Mouse (Mus musculus) embryo, embryonic 11 days (tissue): ENCODE data around the gene Tex14.

ENCODE experiments used
- DNase-seq: peaks from one replicate; pipeline ENCODE4 v3.0.0-alpha.2; 2015

The Tex14 gene

DNA sequence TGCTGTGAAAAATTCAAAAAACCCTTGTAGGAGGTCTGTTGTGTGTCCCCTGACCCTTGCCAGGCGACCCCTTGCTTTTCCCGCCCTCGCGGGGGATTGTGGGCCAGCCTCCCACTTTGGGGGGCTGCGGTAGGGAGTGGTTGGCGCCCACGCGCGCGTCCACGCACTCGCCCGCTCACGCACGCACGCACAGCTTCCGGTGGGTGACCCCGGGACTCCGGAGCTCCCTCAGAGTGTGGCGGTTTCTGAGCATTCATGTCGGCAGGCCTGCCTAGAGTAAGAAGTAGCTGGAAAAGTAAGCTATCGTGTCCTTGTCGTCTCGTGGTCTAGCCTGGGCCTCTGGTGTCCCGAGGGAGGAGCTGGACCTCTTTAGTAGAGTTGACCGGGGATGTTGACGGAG is at the start of gene Tex14, which contains the start of gene Rad51c:
Tex14 (plus strand) TSS at position 190 of the 400 bp plus-strand sequence.
Rad51c (minus strand) TSS at position 79 of the 400 bp plus-strand sequence.
- no peak for DNase-seq

DNA sequence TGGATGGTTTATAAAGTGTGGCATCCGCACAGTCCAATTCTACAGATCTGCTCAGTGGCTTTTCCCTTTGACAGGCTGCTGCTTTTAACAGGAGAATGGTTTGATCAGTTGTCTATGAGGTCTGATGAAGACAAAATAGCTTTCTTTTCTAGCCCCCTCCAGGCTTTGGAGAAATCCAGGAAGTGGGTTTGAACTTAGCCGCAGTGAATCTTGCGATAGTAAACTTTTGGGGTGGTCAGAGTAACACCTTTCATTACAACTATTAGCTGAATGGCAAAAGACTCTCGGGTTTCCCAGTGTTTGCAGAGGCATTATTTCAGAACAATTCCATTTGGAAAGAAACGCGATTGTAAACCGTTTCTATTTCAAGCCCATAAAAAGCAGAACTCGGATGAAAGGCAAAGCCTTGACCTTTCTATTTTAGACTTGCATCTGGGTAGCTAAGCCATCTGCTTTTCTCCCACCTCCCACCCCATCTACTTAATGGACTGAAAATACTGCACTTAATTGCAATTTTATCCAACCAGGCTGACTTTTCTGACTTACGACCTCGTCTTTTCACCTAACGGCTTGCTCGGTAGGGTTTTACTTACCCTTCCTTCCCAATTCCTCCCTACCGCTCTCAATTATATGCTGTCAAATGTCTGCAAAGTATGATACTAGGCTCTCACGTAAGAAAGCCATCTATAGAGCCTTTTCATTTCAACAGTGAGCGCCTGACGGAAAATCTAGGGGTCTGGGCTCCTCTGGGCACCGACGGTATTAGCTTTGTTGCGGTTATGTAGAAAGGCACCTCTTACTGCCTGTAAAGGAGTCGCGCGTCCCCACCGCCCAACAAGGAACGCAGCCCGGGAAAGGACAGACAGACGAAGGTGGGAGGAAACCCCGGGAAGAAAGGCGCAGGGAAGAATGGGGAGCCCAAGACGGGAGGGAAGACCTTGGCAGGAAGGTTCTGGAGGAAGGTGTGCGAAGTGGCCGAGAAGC is 47.3 kb upstream of the Tex14 start:
- DNase-seq, result peak; percentile 45

DNA sequence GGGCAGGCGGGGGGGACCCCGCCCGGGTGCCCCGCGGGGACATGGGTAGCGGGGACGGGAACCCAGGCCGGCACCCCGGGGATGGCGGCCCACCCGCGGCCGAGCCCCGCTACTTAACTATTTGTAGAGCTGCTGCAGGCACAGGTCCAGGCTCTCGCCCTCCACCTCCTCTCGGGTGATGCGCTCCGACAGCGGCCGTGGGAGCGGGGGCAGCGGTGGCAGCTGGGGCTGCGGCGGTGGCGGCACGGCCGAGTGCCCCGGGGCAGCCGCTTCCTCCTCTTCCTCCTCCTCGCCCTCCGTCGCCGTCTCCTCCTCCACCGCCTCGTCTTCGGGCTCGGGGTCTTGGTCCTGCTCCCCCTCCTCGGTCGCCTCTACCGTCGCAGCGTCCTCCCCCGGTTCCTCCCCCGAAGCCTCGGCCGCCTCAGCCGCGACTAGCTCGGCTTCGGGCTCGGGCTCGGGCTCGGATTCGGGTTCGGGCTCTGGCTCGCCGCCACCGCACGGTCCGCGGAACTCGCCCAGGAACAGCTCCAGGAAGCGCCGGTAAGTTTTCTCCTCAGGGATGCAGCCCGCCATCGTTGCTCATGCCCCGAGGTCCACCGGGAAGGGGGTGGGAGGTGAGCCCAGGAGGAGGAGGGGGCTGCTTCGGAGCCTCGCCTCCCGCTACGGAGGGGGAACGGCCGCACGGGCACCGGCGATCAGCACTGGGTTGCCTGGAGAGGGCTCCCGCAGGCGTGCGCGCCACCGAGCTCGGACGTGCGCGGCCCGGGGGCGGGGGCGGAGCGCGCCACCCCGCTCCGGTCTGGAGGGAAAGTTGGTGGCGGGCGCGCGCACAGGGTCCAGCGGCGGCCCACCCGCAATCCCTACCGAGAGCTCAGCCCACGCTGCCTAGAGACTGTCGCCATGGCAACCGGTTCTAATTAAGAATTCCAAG is 46.3 kb upstream of the Tex14 start, which contains the start of gene Ppm1e:
Ppm1e (minus strand) TSS at position 693 of the 931 bp plus-strand sequence.
- DNase-seq, result peak; percentile 94

DNA sequence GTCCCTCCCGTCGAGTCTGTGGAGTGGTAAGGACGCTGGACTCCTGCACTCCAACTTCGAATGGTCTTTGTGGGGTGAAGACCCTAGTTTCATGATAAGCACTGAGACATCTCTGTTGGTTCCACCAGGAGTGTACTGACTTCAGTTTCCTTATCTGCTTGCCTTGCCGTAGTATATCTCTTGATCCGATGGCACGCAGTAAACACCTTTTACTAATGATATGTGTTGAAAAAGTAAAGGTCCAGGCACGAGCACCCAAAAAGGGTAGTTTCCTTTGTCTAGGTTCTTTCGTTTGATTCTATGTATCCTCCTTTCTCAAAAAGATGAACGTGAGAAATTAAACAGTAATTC is 45.6 kb upstream of the Tex14 start:
- DNase-seq, result no peak

DNA sequence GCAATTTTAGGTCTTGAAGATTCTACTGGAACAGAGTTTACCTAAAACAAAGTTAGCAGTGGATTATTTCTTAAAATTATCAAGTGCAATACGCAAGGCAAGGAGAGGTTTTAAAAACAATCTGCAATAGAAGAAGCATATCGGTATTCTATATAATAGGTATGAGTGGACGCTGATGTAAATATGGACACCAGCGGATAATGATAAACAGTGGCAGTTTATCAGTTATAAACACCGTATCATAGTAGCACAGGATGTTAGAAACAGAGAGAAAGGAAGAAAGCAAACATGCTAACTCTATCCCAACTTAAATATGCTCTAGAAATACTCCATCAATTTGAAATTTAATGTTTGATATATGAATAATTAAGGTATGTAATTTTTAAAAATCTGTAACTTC is 39.7 kb upstream of the Tex14 start:
- DNase-seq, result no peak

DNA sequence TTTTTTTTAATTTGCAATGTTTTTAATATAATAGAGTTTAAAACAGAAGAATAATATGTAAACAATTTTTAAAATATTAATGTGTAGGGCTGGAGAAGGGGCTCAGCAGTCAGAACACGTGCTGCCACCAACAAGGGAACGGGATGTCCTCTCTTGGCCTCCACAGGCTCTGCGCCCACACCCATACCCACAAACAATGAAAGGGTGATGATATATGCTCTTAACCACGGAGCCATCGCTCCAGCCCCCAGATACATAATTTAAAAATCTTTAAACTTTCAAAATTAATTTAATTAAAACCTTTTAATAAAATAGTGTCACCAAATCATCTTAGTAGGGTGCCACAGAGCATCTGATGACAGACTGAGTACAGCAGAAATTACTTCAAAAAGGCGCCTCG is 37.8 kb upstream of the Tex14 start:
- DNase-seq, result no peak

DNA sequence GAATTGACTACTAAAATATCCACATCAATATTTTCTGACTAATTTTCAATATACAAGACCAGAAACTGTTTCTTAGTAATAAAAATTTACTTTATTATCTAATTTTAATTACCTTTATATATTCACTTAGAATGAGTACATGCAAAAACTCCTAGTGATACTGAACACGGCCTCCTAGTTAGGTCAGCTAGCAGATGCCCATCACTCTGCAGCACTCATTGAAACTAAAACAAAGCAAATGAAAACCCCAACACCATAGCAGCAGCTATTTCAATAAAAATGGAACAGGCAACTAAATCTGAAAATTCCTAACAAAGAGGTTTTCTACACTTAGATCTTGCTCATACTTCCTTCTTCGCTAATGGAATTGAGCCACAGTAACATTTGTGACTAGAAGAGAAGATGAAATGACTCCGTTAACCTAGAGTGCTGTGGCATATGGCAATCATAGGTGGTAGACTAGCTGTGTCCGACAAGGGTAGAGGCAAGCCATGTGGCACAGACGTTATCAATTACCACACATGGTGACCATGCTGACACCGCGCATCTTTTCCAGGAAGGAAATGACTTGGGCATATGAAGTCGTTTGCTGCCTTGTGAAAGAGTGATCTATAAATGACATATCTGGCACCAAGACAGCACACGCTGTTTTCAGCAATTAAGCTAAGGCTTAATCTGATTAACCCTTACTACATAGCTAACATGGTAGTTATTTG is 36.8 kb upstream of the Tex14 start:
- peak; percentile 11 for DNase-seq

DNA sequence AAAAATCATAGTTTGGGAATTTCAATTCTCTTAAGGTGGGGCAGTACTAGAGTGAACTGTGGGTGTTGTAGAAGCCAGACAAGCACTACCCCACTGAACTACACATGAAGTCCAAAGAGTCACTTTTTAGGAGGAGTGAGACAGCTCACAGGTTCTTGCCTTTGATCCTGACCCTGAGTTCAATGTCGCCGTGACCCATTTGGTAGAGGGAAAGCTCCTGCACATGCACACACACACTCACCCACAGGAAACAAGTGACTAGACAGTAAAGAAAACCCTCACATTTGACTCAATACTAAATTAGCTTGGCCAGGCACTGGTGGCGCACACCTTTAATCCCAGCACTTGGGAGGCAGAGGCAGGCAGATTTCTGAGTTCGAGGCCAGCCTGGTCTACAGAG is 20.3 kb upstream of the Tex14 start:
- DNase-seq, result no peak

DNA sequence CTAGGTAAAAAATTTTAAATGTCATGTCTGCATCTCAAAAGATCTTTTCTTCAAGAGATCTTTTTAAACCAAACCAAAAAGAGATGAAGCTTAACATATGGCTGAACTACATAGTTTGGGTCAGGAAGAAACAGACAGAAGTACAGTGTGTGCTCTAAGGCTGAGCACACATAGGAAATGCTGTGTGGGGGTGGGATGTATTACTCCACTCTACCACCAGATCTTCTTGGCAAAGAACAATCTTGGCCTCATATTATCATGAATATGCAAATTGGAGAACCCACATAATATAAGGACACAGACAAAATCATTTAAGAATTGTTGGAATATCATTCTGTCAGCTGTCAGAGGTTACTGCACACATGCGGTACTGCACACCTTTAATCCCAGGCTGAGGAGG is 19.2 kb upstream of the Tex14 start:
- no peak for DNase-seq

DNA sequence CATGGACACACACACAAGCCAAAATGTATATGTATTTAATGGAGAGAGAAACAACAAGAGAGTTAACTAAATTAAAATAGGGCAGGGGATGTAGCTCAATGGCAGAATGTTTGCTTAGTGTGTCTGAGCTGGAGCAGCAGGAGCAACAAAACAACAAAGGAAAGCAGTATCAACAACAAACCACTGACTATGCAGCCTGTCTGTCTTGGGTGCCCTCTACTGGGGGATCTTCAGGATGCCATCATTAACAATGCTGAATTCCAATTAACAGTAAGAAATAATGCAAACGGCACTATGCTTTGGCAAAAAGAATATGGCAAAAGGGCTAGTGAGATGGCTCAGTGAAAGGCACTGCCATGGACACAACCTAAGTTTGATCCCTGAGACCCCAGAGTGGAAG is 11.0 kb upstream of the Tex14 start:
- DNase-seq, result peak; percentile 36

DNA sequence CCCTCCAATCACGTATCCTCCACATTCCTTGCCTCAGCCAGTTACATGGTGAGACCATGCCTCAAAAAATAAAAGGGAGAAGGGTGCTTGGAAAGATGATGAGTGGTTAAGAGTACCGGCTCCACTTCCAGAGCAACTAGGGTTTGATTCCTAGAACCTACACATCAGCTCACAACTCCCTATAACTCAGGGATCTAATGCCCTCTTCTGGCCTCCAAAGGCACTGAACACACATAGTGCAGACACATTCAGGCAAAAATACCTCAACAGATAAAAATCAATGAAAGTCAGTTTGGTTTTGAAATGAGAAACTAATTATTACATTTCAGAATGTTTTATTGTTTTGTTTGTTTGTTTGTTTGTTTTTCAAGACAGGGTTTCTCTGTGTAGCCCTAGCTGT is 6.5 kb upstream of the Tex14 start:
- no peak for DNase-seq

DNA sequence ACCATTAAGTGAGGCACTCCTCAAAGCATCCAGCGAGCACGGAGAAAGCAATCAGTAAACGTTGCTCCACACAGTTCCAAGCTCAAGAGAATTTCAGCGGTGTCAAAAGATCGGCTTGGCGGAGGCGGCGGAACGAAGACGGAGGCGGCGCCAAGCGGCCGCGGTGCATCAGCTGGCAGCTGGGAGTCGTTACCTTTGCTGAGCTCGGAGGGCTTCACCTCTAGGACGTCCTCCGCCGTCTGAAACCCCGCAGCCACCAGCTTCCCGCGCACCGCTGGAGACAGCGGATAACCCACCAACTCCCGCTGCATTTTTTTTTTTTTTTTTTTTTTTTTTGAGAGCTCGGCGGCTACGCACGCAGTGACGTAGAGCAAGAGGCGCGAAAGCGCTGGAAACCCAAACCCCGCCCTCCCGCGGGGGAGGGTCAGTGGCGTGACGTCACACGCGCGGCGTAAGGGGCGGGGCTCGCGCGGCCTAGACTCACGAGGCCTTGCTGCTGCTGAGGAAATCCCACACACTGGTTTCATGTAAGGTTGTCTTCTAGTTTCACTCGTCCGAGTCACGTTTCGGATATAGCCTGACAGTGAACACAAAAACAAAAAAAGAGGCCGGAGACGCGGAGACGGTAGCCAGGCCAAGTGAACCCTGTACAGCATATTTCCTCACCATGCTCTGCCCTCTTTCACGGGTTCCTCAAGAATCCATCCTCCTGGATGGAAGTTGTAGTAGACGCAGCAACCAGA is 583 bp upstream of the Tex14 start:
- DNase-seq, result peak; percentile 98

DNA sequence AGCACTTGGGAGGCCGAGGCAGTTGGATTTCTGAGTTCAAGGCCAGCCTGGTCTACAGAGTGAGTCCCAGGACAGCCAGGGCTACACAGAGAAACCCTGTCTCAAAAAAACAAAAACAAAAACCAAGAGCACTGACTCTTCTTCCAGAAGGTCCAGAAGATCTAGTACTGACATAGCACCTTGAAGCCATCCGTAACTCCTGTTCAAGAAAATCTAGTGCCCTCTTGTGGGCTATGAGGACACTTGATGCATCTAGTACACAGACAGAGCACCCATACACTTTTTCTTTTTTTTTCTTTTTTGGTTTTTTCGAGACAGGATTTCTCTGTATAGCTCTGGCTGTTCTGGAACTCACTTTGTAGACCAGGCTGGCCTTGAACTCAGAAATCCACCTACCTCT is 8.5 kb downstream of the Tex14 start:
- DNase-seq, result peak; percentile 56

DNA sequence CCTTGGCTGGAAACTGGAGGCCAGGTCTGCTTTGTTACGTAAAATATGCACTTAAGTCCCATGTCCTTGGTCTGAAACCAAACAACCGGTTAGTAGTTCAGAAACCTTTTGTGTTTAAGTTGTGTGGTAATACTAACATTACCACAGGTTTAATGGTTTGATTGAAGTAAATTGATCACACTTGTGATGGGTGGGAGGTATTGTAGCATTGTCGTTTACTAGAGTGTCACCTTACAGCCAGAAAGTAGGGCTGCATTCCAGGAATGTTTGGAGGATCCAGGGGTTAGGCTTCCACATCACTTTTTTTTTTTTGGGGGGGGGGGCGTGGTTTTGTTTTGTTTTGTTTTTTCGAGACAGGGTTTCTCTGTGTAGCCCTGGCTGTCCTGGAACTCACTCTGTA is 11.3 kb downstream of the Tex14 start:
- DNase-seq, result no peak

DNA sequence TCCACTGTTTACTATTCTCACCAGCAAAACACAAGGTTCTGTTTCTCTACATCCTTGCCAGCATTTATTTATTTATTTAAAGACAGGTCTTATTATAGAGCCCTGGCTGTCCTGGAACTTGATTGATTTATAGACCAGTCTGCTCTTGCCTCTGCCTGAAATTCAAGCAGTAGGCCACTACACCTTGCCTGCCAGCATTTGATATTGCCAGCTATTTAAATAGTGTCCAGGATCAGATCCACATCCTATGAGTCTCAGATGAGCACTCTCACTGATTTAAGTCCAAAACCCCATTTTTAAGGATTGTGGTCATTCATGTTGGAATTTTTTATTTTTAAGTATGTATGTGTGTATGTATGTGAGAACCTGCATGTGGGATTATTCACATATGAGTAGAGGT is 16.0 kb downstream of the Tex14 start:
- DNase-seq, result no peak

DNA sequence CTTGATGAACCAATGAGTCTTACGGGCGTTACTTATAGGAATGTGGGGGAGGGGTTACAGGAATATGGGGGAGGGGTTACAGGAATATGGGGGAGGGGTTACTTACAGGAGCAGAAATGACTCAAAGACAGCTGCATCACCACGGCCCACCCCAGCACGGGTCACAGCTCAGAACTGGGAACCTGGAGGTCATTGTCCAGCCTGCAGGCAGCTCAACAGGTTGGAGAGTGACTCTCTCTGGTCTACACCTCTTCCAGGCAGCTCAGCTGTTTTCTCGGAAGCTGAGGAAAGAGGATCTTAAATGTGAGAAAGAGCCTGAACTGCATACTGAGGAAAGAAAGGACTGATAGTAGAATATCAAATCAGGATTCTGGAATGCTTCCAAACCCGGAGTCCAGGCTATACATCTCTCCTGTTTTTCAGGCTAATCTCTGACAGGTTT is 16.9 kb downstream of the Tex14 start:
- DNase-seq, result peak; percentile 43

DNA sequence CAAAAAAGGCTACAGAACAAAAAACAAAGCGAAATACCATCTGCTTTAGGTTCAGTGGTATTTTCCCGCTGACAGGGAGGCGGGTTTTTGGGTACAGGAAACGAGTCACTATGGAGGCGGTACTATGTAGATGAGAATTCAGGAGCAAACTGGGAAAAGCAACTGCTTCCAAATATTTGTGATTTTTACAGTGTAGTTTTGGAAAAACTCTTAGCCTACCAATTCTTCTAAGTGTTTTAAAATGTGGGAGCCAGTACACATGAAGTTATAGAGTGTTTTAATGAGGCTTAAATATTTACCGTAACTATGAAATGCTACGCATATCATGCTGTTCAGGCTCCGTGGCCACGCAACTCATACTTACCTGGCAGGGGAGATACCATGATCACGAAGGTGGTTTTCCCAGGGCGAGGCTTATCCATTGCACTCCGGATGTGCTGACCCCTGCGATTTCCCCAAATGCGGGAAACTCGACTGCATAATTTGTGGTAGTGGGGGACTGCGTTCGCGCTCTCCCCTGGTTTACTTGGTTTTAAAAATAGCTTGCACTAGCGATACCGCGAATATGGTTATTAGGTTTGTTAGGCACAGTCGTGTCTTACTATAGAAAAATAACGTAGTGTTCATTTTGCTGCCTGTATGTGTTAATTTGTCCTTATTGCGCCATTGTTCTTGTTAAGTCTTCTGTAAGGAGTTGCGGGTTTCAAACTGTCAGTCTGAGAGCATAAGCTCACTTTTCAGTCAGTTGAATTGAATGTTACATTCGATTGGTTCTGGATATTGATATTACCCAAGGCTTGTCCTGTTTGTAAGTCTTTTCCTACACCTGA is 17.9 kb downstream of the Tex14 start:
- peak; percentile 92 for DNase-seq

DNA sequence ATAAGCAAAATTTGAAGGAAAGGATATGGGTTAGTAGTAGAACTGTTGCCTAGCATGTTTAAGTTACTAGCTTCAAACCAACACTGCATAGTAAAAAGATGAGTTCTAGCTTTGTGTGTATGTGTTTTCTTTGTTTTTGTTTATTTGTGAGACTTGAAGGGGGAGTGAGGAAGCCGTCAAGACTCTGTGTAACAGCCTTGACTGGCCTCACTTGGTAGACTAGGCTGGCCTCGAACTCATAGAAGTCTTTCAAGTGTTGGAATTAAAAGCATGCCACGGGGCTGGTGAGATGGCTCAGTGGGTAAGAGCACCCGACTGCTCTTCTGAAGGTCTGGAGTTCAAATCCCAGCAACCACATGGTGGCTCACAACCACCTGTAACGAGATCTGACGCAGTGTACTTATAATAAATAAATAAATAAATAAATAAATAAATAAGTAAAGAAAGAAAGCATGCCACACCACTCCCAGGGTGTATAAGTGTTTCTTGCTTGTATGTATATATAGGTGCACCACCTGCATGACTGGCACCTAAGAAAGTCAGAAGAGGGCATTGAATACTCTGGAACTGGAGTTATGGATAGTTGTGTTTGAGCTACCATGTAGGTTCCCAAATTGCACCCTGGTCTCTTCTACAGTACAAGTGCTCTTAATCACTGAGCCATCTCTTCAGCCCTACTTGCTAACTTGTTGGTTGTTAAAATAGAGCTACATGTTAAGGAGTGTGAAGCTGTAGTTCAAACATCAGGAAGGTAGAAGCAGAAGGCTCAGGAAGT is 18.9 kb downstream of the Tex14 start:
- peak; percentile 37 for DNase-seq

DNA sequence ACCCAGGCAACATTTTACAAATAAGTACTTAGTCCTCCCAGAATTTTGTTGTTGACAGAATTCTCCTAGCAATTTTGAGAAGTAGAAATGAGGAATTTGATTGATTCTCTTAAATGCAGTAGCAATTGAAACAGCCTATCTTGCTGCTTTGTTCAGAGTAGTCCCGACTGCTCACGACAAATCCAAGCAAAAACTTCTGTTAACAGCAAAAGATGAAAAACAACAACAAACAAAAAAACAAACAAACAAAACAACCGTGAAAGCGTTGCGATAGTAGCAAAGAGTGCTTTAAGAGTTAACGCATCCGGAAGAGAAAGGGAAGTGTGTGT is 21.2 kb downstream of the Tex14 start:
- no peak for DNase-seq
